Mouse (Mus musculus): ENCODE measurements around the gene Mast3. TPM values are rescaled to one million over a fixed set of nuclear protein-coding genes. Genes with fewer than 3 reads are reported as not detected.

The Mast3 gene
- polyA plus RNA-seq, 1 experiment: 31.7 TPM

DNA sequence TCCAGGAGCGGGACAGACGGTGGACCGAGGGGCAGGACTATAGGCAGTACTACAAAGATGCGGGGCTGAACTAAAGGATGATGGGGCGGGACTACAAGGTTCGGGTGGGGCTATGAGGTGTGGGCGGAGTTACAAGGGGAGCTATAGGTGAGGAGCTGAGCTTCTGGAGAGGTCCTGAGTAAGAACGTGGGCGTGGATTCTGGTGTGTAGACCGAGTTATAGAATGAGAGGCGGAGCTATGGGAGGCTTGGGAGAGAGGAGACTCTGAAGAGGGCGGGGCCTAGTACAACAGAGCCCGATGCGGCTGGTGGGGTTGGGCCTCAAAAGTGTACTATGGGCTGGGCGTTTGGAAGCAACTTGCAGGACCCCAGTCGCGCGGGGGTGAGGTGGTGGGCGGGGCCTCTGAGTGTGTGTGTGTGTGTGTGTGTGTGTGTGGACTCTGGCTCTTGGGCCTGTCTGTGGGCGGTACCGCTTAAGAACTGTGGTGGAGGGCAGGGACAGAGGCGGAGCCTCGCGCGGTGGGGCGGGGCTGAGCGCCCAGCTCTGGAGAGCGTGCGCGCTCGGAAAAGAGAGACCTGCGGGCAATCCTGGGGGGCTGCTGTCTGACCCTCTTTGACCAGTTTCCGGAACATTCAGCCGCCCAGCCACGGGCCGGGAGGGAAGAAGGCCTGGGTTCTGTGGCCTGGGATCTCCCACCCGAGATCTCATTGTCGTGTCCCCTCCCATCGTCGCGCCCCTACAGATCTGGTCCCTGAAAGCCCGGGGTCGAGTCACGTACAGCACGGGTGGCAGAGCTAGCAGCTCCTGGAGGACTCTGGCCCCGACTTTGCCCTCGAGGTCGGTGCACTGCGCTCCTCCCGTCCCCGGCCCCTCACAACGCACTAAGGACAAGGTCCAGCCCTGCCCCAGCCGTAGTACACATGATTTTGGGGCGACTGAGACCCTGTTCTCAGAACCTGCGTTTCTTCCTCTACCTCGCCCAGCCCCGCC, 7.5 kb downstream of the Mast3 start:
- peak overlapping the region; percentile 86 for H3K4me2 ChIP-seq (ENCODE audit: low read depth)

DNA sequence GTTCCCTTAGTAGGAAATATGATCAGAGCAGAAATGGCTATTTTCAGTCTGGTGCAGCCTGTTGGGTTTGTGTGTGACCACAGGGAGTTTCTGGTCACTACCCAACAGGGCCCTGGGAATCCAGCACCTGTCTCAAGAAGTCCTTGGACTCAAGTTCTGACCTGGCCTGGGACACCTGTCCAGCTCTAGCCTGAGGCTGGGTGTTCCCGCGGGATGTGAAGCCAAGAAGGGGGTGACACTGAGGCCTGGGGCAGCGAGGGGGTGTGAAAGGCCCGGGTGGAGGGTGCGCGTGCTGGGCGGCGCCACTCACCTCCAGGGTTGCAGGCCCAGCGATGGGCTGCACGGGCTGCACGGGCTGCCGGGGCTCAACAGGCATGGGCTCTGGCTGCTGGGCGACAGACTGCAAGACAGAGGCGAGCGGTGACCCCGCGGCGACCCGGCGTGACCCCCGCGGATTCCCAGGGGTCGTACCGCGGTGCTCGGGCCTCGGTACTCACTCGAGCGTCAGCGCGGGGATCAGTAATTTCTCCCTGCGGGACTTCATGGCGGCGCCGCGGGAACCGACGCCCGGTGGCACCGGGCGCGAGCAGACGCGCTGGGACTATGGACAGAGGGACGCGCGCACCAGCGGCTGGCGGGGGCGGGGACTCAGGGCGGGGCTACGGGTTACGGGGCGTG, 8.3 kb downstream of the Mast3 start:
- Histone ChIP-seq H3K36me3 (ENCODE audit: control insufficient read depth, insufficient read depth) (no peaks in the 10 kb centered on the region), H3K4me3 (peak overlapping the region; percentile 41), H3K4me2 (ENCODE audit: low read depth) (peak overlapping the region; percentile 86), H3K79me2 (ENCODE audit: control insufficient read depth, insufficient read depth) (peaks cover 7% of the 10 kb centered on the region), H3K27me3 (ENCODE audit: control insufficient read depth, insufficient read depth, insufficient read length) (no peaks in the 10 kb centered on the region), H3ac (ENCODE audit: control insufficient read depth, insufficient read length) (peak overlapping the region; percentile 14)
- TF ChIP-seq MYOG (IDR thresholded peaks at IDR 0.05; ENCODE audit: control insufficient read depth in 1 of 3, insufficient read depth in 1 of 3, insufficient read length in 2 of 3, low read depth in 2 of 3) (peak; percentile 37 to 89 (median 44)), TCF3 (IDR thresholded peaks at IDR 0.05; ENCODE audit: insufficient read length, low read depth) (no peak), SRF (IDR thresholded peaks at IDR 0.05; ENCODE audit: control insufficient read depth, insufficient read length, low read depth) (no peak), TCF12 (IDR thresholded peaks at IDR 0.05; ENCODE audit: insufficient read depth, poor library complexity, severe bottlenecking) (peak; percentile 36), MYOD1 (IDR thresholded peaks at IDR 0.05; ENCODE audit: control insufficient read depth in 1 of 3, insufficient read length in 2 of 3, low read depth in 2 of 3) (peak; percentile 48 to 86 (median 80)), REST (IDR thresholded peaks at IDR 0.05; ENCODE audit: insufficient read depth, insufficient read length) (no peak), POLR2A (IDR thresholded peaks at IDR 0.05; ENCODE audit: insufficient read length, low read depth) (peak; percentile 65), POLR2AphosphoS2 (IDR thresholded peaks at IDR 0.05; ENCODE audit: insufficient read length, low read depth) (peak; percentile 47), MAX (IDR thresholded peaks at IDR 0.05; ENCODE audit: low read depth) (no peak)

More for the DNA sequence above, 7.5 kb downstream of the Mast3 start:
- no peaks in the 10 kb centered on the region for H3K36me3 ChIP-seq (ENCODE audit: control insufficient read depth, insufficient read depth)
- TF ChIP-seq CEBPB (IDR thresholded peaks at IDR 0.05; ENCODE audit: insufficient read depth, poor library complexity, severe bottlenecking) (no peak), SRF (IDR thresholded peaks at IDR 0.05; ENCODE audit: control insufficient read depth, insufficient read length, low read depth) (no peak), POLR2A (IDR thresholded peaks at IDR 0.05; ENCODE audit: insufficient read length, low read depth) (no peak), USF1 (IDR thresholded peaks at IDR 0.05; ENCODE audit: low read depth) (no peak), MYOD1 (IDR thresholded peaks at IDR 0.05; ENCODE audit: control insufficient read depth in 1 of 3, insufficient read length in 2 of 3, low read depth in 2 of 3) (peak in 1 of 3 experiments; percentile 23), MYOG (IDR thresholded peaks at IDR 0.05; ENCODE audit: control insufficient read depth in 1 of 3, insufficient read depth in 1 of 3, insufficient read length in 2 of 3, low read depth in 2 of 3) (peak in 1 of 3 experiments; percentile 24), E2F4 (IDR thresholded peaks at IDR 0.05; ENCODE audit: insufficient read depth) (no peak)
- H3K79me2 ChIP-seq (ENCODE audit: control insufficient read depth, insufficient read depth): no peaks in the 10 kb centered on the region
- peak overlapping the region; percentile 14 for H3ac ChIP-seq (ENCODE audit: control insufficient read depth, insufficient read length)
- no peaks in the 10 kb centered on the region for H3K27me3 ChIP-seq (ENCODE audit: control insufficient read depth, insufficient read depth, insufficient read length)
- H3K4me3 ChIP-seq: peak overlapping the region; percentile 41

DNA sequence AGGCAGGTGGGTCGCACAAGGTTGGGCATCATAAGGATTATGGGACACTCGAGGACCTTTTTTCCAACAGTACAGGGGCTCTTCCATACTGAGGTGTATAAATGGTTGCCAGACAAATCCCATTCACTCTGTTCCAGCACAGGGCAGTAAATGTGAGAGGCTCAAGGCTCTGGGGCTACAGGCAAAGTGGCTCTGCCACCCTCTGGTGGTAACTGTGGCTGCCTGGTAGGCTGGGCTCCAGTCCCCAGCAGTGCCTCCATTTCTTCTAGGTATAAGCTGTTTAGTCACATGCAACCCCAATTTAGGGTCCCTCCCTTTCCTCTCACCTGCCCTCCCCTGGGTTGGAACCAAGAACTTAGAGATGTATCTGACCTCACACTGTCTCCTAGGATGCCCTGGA, 9.5 kb downstream of the Mast3 start:
- Histone ChIP-seq H3K4me3 (no peak overlapping the region), H3K4me2 (ENCODE audit: low read depth) (peak overlapping the region; percentile 86), H3K36me3 (ENCODE audit: control insufficient read depth, insufficient read depth) (no peaks in the 10 kb centered on the region), H3K27me3 (ENCODE audit: control insufficient read depth, insufficient read depth, insufficient read length) (no peaks in the 10 kb centered on the region), H3ac (ENCODE audit: control insufficient read depth, insufficient read length) (no peak overlapping the region), H3K79me2 (ENCODE audit: control insufficient read depth, insufficient read depth) (peaks cover 15% of the 10 kb centered on the region)
- TF ChIP-seq TCF12 (IDR thresholded peaks at IDR 0.05; ENCODE audit: insufficient read depth, poor library complexity, severe bottlenecking): no peak
- no peak for TF ChIP-seq SRF (IDR thresholded peaks at IDR 0.05; ENCODE audit: control insufficient read depth, insufficient read length, low read depth)
- no peak for TF ChIP-seq TCF3 (IDR thresholded peaks at IDR 0.05; ENCODE audit: insufficient read length, low read depth)
- no peak for TF ChIP-seq POLR2A (IDR thresholded peaks at IDR 0.05; ENCODE audit: insufficient read length, low read depth)
- no peak for TF ChIP-seq USF1 (IDR thresholded peaks at IDR 0.05; ENCODE audit: low read depth)
- TF ChIP-seq MAX (IDR thresholded peaks at IDR 0.05; ENCODE audit: low read depth): no peak
- no peak for TF ChIP-seq MYOG (IDR thresholded peaks at IDR 0.05; ENCODE audit: control insufficient read depth in 1 of 3, insufficient read depth in 1 of 3, insufficient read length in 2 of 3, low read depth in 2 of 3)
- TF ChIP-seq POLR2AphosphoS2 (IDR thresholded peaks at IDR 0.05; ENCODE audit: insufficient read length, low read depth): no peak
- TF ChIP-seq CEBPB (IDR thresholded peaks at IDR 0.05; ENCODE audit: insufficient read depth, poor library complexity, severe bottlenecking): no peak
- no peak for TF ChIP-seq REST (IDR thresholded peaks at IDR 0.05; ENCODE audit: insufficient read depth, insufficient read length)
- no peak for TF ChIP-seq MYOD1 (IDR thresholded peaks at IDR 0.05; ENCODE audit: control insufficient read depth in 1 of 3, insufficient read length in 2 of 3, low read depth in 2 of 3)
- TF ChIP-seq E2F4 (IDR thresholded peaks at IDR 0.05; ENCODE audit: insufficient read depth): no peak

DNA sequence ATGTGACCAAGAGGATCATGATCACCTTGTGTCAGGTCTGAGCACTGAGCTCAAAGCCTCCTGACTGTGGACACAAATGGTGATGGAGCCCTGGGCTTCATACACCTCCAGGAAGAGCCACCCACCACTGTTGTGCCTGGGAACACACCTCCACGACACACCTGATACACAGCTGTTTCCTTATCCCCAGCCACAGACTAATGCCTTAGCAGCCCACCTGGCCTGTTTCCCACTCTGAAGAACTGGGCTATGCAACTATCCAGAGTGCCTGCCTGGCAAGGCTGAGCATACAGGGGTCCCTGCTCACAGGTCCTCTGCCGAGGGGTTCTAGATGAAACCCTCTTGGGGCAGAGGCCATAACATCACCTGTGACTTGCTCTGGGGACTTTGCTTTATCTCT, 10.6 kb downstream of the Mast3 start:
- Histone ChIP-seq H3K4me2 (ENCODE audit: low read depth) (no peak overlapping the region), H3K36me3 (ENCODE audit: control insufficient read depth, insufficient read depth) (no peaks in the 10 kb centered on the region), H3ac (ENCODE audit: control insufficient read depth, insufficient read length) (no peak overlapping the region), H3K4me3 (no peak overlapping the region), H3K79me2 (ENCODE audit: control insufficient read depth, insufficient read depth) (peaks cover 15% of the 10 kb centered on the region), H3K27me3 (ENCODE audit: control insufficient read depth, insufficient read depth, insufficient read length) (no peaks in the 10 kb centered on the region)
- TF ChIP-seq MYOG (IDR thresholded peaks at IDR 0.05; ENCODE audit: control insufficient read depth in 1 of 3, insufficient read depth in 1 of 3, insufficient read length in 2 of 3, low read depth in 2 of 3) (no peak), MAX (IDR thresholded peaks at IDR 0.05; ENCODE audit: low read depth) (no peak), USF1 (IDR thresholded peaks at IDR 0.05; ENCODE audit: low read depth) (no peak), SRF (IDR thresholded peaks at IDR 0.05; ENCODE audit: control insufficient read depth, insufficient read length, low read depth) (no peak), POLR2AphosphoS2 (IDR thresholded peaks at IDR 0.05; ENCODE audit: insufficient read length, low read depth) (no peak), E2F4 (IDR thresholded peaks at IDR 0.05; ENCODE audit: insufficient read depth) (no peak), CEBPB (IDR thresholded peaks at IDR 0.05; ENCODE audit: insufficient read depth, poor library complexity, severe bottlenecking) (no peak), MYOD1 (IDR thresholded peaks at IDR 0.05; ENCODE audit: control insufficient read depth in 1 of 3, insufficient read length in 2 of 3, low read depth in 2 of 3) (no peak)

Measured in myocyte (in vitro differentiated cells).